In genomic region chr6:53229350-53229749, GRCm38 (mm10) we compare ENCODE assay signal across 14 mouse cellular contexts.
"Had no signal": no experiment of that assay in that cellular context is flagged by ENCODE, and none has a peak within 500 bp of the region (broad histone marks: within the 10 kb centered on the region; RNA-seq: fewer than 3 reads in every experiment).

No protein-coding gene starts in this region.

- ATAC-seq: liver, embryonic 12.5 days; midbrain, embryonic 16.5 days had no signal

- H3K27ac ChIP-seq: layer of hippocampus, adult 2 months; left cerebral cortex, adult 2 months; limb, embryonic 15.5 days; liver, embryonic 12.5 days; midbrain, embryonic 12.5 days; stomach, postnatal 0 days had no signal

- H3K4me1 ChIP-seq: limb, embryonic 15.5 days; liver, embryonic 12.5 days; megakaryocyte, embryonic 14.5 days had no signal

- H3K9ac ChIP-seq: limb, embryonic 15.5 days; liver, embryonic 12.5 days; lung, embryonic 14.5 days; midbrain, embryonic 12.5 days had no signal

- H3K36me3 ChIP-seq: limb, embryonic 15.5 days; liver, embryonic 12.5 days; midbrain, embryonic 12.5 days had no signal

- DNase-seq: kidney, postnatal 10 days; kidney, postnatal 4 days; lung, embryonic 14.5 days; lung, postnatal 10 days; lung, postnatal 4 days; thymus, postnatal 4 days had no signal

- H3K4me2 ChIP-seq: limb, embryonic 15.5 days; liver, embryonic 12.5 days; lung, embryonic 14.5 days; midbrain, embryonic 12.5 days had no signal

- H3K27me3 ChIP-seq: limb, embryonic 15.5 days had no signal

- H3K9me3 ChIP-seq: limb, embryonic 15.5 days; liver, embryonic 12.5 days; midbrain, embryonic 12.5 days had no signal

- H3K4me3 ChIP-seq: layer of hippocampus, adult 2 months; left cerebral cortex, adult 2 months; limb, embryonic 15.5 days; liver, embryonic 12.5 days; megakaryocyte, embryonic 14.5 days; midbrain, embryonic 12.5 days had no signal
